Mouse (Mus musculus): ENCODE results near the gene Etfrf1. TPM values are rescaled to one million over a fixed set of nuclear protein-coding genes. Genes with fewer than 3 reads are reported as not detected.

The Etfrf1 gene
- polyA plus RNA-seq (2017; shearing (Covaris generic)), result 30.3 TPM

DNA sequence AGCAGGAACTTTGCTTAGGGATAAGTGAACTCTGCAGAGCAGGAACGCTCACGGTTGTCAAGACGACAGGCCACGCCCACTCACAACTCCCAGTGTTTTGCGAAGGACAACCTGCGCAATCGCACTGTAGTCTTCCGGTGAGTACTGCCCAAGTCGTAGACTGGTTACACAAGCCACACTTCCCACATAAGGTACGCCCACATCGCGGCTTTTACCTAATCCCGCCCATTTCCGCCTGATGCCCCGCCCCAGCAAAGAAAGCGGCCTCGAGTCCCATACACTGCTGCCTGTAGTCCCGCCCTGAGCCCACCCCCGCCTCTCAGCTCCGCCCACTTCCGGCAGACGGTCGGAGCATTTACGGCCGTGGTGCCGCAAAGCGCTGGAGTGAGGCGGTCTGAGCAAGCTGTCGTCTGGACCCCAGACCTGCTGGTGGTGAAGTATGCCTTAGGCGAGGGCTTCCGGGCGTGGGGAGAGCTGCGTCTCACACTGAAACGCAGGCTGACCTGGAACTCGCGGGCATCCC lies at the start of gene Etfrf1, which contains the start of gene Casc1:
Etfrf1 (plus strand) TSS at position 319 of the 523 bp plus-strand sequence.
Casc1 (minus strand) TSS at position 190 of the 523 bp plus-strand sequence.

DNA sequence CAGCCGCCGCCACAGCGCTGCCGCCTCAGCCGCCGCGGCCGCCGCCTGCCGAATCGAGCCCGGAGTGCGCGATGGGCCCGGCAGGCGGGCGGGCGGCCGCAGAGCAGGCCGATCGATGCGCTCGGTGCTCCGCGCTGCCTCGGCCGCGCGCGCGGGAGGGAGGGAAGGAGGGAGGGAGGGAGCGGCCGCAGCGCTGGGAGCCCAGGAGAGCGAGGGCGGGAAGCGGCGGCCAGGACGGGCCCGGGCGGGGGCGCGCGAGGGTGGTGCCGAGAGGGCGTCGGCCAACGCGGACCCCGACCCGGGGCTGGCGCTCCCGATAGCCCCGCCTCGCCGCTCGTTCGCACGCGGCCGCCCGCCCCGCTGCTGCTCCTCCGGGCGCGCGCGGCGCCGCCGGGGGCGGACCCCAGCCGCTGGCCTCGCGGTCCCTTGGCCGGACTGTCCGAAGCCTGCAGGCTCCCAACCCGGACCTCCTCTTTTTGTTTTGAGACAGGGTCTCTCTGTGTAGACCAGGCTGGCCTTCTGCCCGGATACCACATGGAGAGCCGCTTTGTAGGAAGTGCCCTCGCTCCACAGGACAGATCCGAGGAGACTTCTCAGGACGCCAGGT lies 39.4 kb downstream of the Etfrf1 start, which contains the start of gene Kras:
Kras (minus strand) TSS at position 55 of the 607 bp plus-strand sequence.

Other genes with a start within 250 kb of the Etfrf1 start
- gene Bcat1, start 134.9 kb upstream of the Etfrf1 start, polyA plus RNA-seq (2017; shearing (Covaris generic)), result 8.9 TPM
- gene Lrmp, start 95.5 kb upstream of the Etfrf1 start, polyA plus RNA-seq (2017; shearing (Covaris generic)), result 270 TPM
- 0.56 TPM for gene Casc1, start 129 bp upstream of the Etfrf1 start, polyA plus RNA-seq (2017; shearing (Covaris generic))
- 11.6 TPM for gene Kras, start 39.1 kb downstream of the Etfrf1 start, polyA plus RNA-seq (2017; shearing (Covaris generic))